Comparison of ENCODE assay signal across 25 mouse cellular contexts in genomic region chr15:6941491-6941890, GRCm38 (mm10).
A peak's percentile ranks its signal among the peaks of the same experiment; 100 is the strongest.
DNase-seq lines count a peak whose midpoint lies in the region; ATAC-seq and TF ChIP-seq lines count a peak whose summit lies in the region.
"Had no signal": no experiment of that assay in that cellular context is flagged by ENCODE, and none has a peak within 500 bp of the region (broad histone marks: within the 10 kb centered on the region; RNA-seq: fewer than 3 reads in every experiment).

No protein-coding gene starts in this region.

- no peak overlapping the region for H3K27ac ChIP-seq in liver, adult 2 months (replicated peaks; ENCODE audit: insufficient read depth, low read depth, low read length)
- H3K27ac ChIP-seq in liver, embryonic 11.5 days (ENCODE audit: low read depth, low read length), result no peak overlapping the region
- H3K27ac ChIP-seq: forebrain, embryonic 10.5 days; forebrain, embryonic 13.5 days; gastrocnemius, adult 2 months; heart, embryonic 15.5 days; hindbrain, embryonic 14.5 days; hindbrain, postnatal 0 days had no signal

- no peaks in the 10 kb centered on the region for H3K36me3 ChIP-seq in liver, adult 2 months (ENCODE audit: control insufficient read depth, insufficient read depth, low read length)
- no peaks in the 10 kb centered on the region for H3K36me3 ChIP-seq in liver, embryonic 11.5 days (ENCODE audit: control insufficient read depth, insufficient read depth, low read length)
- H3K36me3 ChIP-seq: forebrain, embryonic 10.5 days; heart, embryonic 12.5 days; heart, embryonic 15.5 days had no signal

- H3K4me1 ChIP-seq in liver, adult 2 months (ENCODE audit: control insufficient read depth, insufficient read depth, low read length), result no peaks in the 10 kb centered on the region
- no peaks in the 10 kb centered on the region for H3K4me1 ChIP-seq in liver, embryonic 11.5 days (replicated peaks; ENCODE audit: control insufficient read depth, insufficient read depth, low read length)
- H3K4me1 ChIP-seq: forebrain, embryonic 10.5 days; forebrain, embryonic 13.5 days; heart, embryonic 12.5 days; heart, embryonic 15.5 days had no signal

- no peaks in the 10 kb centered on the region for H3K79me2 ChIP-seq in liver, adult 2 months (ENCODE audit: control insufficient read depth, insufficient read depth, low read length)

- TF ChIP-seq POLR2A in liver, adult 2 months (IDR thresholded peaks at IDR 0.05; ENCODE audit: extremely low read depth, insufficient read depth, low read length), result no peak

- ATAC-seq in liver, embryonic 11.5 days (replicated peaks; ENCODE audit: low FRiP score), result no peak
- ATAC-seq: activated CD4-positive, CD25-positive, alpha-beta regulatory T cell, adult 4 months; forebrain, embryonic 13.5 days; forebrain, postnatal 0 days; hindbrain, postnatal 0 days; inflammation-experienced regulatory T-cells, adult 6 months had no signal

- TF ChIP-seq CTCF in liver, adult 2 months (IDR thresholded peaks at IDR 0.05; ENCODE audit: low read depth, low read length), result no peak

- WGBS in liver, adult 2 months, result 64% methylated on average over 4 of the region's 4 CpGs
- WGBS in liver, embryonic 11.5 days, result 68% methylated on average over 4 of the region's 4 CpGs

- H3K27me3 ChIP-seq in liver, adult 2 months (ENCODE audit: control insufficient read depth, insufficient read depth, low read length), result no peaks in the 10 kb centered on the region; the same call in 1 of the 2 replicates
- H3K27me3 ChIP-seq in liver, embryonic 11.5 days (replicated peaks; ENCODE audit: control insufficient read depth, insufficient read depth, low read length), result no peaks in the 10 kb centered on the region
- H3K27me3 ChIP-seq: forebrain, embryonic 13.5 days; heart, embryonic 12.5 days; heart, embryonic 15.5 days had no signal

- no peak overlapping the region for H3K4me2 ChIP-seq in liver, embryonic 11.5 days
- H3K4me2 ChIP-seq: forebrain, embryonic 13.5 days; heart, embryonic 12.5 days; heart, embryonic 15.5 days; hindbrain, embryonic 14.5 days had no signal

- no peaks in the 10 kb centered on the region for H3K9me3 ChIP-seq in liver, embryonic 11.5 days (ENCODE audit: control insufficient read depth, low read length)
- H3K9me3 ChIP-seq: heart, embryonic 15.5 days had no signal

- peak; percentile 5 for DNase-seq in embryo, embryonic 11 days
- no peak for DNase-seq in embryo, embryonic 10 days (ENCODE audit: low spot score)
- DNase-seq in kidney, adult 9 months, result peak; percentile 37
- DNase-seq in kidney, postnatal 4 days, result no peak
- peak; percentile 23 for DNase-seq in liver, adult 2 months (ENCODE audit: extremely low read depth, low read depth, low spot score)
- no peak for DNase-seq in liver, embryonic 11.5 days (ENCODE audit: low spot score)
- DNase-seq: adrenal gland, postnatal 10 days; adrenal gland, postnatal 36 days; cerebellum, adult 18-20 months; cerebellum, adult 9-11 months; cerebellum, postnatal 25 days; forebrain, postnatal 0 days; gastrocnemius, adult 2 months; gastrocnemius, postnatal 14 days; heart, adult 18-20 months; heart, postnatal 14 days; heart, postnatal 4 days had no signal

- no peak overlapping the region for H3K4me3 ChIP-seq in liver, adult 2 months (ENCODE audit: insufficient read depth, low read depth, low read length)
- H3K4me3 ChIP-seq in liver, embryonic 11.5 days (ENCODE audit: low read depth, low read length), result no peak overlapping the region
- H3K4me3 ChIP-seq: forebrain, embryonic 10.5 days; forebrain, embryonic 13.5 days; gastrocnemius, adult 2 months; heart, embryonic 12.5 days; heart, embryonic 15.5 days had no signal

- no peak overlapping the region for H3K9ac ChIP-seq in liver, adult 2 months (ENCODE audit: low read depth, low read length)
- H3K9ac ChIP-seq in liver, embryonic 11.5 days (ENCODE audit: low read depth, low read length), result no peak overlapping the region
- H3K9ac ChIP-seq: forebrain, embryonic 13.5 days; forebrain, postnatal 0 days; heart, embryonic 12.5 days; heart, embryonic 15.5 days; hindbrain, embryonic 14.5 days had no signal

Comparison
In these comparisons a context has a peak if more than half of its experiments do, and no peak if none do; other contexts are left out.
1. DNase-seq: peak in embryo, embryonic 11 days (single experiment), kidney, adult 9 months (single experiment) and liver, adult 2 months (single experiment); none in embryo, embryonic 10 days (single experiment), kidney, postnatal 4 days (0 of 2) and liver, embryonic 11.5 days (single experiment).